Mouse (Mus musculus): ENCODE measurements around the gene Gja6.

- TF ChIP-seq GATA1 (IDR thresholded peaks at IDR 0.05; ENCODE audit: borderline replicate concordance, low read length) (no peak), FLI1 (IDR thresholded peaks at IDR 0.05; ENCODE audit: low read length) (no peak)
Observed at GRCm38 (mm10) chrX:160886301-160886700, 20.6 kb downstream of the Gja6 start.

All from megakaryocyte, embryonic 14.5 days (primary cell).